Mouse (Mus musculus) hindlimb bud, embryonic 11.5 days (tissue): ENCODE results near the gene Ablim1.
"Not testable (repeated sequence)": the region's sequence is repeated elsewhere in the genome, so short reads cannot be mapped to it uniquely, and the experiment has no call there.

Source experiments
- DNase-seq: peaks from one replicate; pipeline ENCODE4 v3.0.0-alpha.2; 2012; ENCODE audit warnings: low read depth, low spot score; ENCODE audit errors: extremely low spot score

The Ablim1 gene

GRCm38 (mm10) chr19:57161010-57161660 lies 153.6 kb downstream of the Ablim1 start:
- no peak for DNase-seq

GRCm38 (mm10) chr19:57157731-57158343 lies 156.9 kb downstream of the Ablim1 start:
- no peak for DNase-seq

DNA sequence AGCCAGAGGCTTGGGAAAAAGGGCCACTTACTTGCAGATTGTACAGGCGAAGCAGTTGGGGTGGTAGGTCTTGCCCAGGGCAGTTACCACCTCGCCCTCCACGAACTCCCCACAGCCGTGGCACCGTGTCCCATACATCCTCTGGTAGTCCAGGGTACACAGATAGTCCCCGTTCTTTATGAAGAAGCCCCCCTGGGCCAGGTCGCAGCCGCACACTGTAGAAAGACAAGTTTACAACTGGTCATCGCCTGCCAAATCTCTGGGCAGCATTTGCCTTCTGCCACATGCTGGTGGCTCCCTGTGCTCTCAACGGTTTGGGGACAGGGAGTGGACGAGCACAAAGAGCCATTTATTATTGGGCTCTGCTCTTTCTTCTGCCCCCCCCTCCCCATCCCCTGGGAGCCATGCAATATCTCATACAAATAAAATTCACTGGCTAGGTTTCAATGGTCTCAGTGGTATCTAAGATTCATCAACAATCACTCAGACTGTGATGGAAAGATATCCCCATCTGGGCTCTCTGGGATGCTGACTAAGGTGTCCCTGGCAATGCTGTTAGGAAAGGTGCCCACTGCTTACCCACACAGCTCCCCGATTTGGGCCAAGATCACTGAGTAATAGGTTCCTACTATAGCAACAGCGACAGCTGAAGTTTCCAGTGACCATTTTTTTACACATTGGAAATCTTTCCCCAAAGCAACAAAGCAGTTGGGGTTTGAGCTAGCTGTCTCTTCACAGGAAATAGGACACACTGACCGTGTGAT lies 159.4 kb downstream of the Ablim1 start:
- DNase-seq: no peak

DNA sequence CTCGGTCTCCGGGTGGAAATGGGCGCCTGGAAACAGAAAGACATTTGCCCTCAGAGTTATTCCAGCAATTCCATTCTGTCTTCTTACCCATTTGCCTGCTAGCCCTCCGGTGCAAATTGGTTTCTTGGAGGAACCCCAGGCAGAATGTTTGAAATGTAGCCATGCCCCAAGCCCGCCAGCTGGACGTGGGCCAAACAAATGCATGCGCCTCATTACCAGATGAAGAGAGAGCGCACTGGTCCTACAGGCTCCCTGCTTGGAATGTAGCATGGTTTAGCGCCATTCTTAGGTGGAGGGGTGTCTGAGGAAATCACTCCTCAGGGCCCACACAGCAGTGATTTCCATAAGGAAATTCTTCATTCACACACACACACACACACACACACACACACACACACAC lies 162.4 kb downstream of the Ablim1 start:
- no peak for DNase-seq

DNA sequence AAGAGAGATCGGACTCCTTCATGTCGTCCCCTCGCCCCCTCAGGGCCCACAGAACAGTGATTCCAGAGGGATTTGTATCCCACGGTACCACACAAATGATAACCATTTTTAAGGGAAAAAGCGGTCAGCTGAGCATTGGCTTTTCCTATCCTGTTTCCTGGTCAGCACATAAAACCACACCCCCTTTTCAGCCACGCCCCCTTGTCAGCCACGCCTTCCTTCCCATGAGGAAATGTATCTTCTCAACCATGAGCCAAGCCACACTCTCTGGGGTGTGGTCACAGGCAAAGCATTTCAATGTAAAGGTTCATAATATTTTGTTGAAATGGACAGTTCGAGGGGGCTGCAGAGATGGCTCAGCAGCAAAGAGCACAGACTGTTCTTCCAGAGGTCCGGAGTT lies 163.2 kb downstream of the Ablim1 start:
- no peak for DNase-seq

DNA sequence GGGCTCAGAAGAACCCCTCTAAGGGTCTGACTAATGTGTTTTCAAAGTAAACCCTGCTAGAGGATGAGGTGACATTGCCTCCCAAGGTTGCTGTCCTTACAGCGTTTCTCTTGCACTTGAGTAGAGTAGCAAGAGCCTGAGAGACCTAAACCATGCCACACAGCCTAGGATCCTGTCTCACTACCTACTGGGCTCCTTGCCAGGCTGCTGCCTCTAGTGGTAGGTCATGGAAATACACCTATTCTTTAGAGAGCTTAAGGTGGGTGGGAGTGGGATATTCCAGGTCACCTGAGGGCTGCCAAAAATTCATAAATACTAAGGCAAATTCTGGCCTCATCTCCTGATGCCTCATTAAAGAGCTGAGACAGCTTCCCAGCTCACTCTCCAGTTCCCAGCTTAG lies 164.4 kb downstream of the Ablim1 start:
- DNase-seq: no peak

DNA sequence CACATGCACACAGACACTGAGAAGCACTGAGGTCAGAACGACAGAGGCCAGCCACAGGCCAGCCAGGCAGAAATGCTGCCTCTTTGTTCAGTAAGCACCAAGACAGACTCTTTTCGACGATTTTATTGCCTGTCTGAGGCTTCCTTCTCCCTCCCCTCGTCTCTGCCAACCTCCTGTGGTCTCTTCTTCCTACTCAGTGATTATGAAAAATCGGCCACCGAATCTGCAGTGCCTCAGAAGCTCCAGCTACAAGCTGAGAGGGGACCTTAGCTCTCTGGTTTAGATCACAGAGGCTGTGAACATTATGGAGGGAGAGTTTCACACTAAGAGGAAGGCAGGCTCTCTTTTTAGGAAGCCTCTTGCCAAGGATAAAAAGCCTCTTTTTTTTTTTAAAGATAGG lies 167.0 kb downstream of the Ablim1 start:
- DNase-seq: no peak

- no peak for DNase-seq
Measured at GRCm38 (mm10) chr19:57146936-57147335, 167.8 kb downstream of the Ablim1 start.

DNA sequence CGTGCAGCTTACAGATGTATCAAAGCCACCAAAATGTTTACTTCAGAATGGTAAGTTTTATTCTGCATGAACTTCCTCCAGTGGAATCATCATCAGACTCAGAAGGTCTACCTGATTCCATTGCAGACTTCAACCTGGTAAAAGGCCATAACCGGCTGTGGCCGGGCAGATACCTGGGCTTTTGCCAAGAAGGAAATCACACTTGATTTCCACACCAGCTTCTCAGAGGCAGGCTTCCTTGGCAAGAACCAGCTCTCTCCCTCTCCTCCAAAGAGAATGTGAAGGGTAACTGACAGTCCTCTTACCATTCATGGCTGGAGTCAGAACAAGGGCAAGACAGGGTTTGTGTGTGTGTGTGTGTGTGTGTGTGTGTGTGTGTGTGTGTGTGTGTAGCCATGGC lies 171.1 kb downstream of the Ablim1 start:
- no peak for DNase-seq

DNA sequence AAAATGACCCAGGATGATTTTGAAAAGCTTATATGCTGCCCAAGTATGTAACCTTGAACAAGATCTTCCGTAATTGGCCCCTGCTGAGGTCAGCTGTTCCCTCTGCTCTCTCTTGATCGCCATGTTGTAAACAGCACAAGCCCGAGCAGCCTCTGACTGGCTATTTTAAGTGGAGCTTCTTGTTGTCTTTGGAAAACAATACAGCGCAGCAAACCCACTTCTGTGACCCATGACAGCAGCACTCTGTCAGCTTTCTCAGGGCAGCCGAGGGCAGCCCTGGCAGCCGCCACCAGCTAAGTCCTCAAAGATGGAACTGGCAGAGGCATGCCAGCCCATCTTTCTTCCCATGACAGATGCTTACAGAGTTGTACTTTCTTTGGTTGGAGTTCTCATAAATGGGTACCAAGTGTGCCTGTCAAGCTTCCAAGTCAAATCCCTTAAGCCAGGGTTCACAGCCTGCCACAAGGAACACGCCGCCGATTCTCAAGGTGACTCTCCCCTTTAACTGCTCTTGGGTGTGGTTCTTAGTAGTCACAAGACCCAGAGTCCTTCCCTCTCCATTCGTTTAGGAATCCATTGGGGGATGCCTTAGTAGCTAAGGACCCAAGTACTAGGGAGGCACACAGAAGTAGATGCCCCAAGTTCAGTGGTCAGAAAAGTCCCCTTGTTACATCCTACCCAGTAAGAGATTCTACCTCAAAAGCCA lies 172.8 kb downstream of the Ablim1 start:
- DNase-seq: no peak

- DNase-seq: no peak
Measured at GRCm38 (mm10) chr19:57140874-57141273, 173.8 kb downstream of the Ablim1 start.

DNA sequence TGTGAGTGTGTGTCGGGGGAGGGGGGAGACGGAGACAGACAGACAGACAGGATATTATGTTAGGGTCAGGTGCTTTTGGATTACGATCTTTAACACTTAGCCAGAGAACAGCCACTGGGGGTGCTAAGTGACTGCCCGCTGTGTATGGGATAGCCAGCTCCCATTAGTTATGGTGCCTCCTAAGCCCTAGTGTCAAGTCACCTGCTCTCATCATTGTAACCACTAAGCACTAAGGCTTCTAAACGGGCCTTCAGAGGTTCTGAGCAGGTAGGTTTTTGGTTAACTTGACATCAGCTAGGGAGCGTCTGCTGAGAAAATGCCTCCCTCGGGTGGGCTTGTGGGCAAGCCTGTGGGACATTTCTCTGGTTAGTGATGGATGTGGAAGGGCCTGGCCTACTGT lies 174.6 kb downstream of the Ablim1 start:
- no peak for DNase-seq

- DNase-seq: no peak
Measured at GRCm38 (mm10) chr19:57138909-57139617, 175.7 kb downstream of the Ablim1 start.

DNA sequence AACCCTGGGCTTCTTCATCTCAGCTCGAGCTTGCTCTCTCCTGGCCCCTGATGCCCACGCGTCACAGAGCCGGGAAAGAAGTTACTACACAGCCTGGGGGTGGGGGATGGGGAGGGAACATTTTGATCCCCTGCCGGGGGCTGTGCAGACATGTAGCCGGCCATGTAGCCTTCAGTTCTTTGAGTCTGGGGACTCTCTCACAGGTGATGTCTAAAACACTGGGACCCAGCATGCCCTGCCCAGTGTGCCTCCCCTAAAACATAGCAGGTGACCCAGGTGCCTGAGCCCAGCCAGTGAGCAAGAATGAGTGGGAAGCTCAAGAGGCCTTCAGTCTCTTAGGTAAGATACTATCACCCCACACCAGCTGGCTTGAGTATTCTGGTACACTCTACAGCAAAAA lies 176.2 kb downstream of the Ablim1 start:
- no peak for DNase-seq

DNA sequence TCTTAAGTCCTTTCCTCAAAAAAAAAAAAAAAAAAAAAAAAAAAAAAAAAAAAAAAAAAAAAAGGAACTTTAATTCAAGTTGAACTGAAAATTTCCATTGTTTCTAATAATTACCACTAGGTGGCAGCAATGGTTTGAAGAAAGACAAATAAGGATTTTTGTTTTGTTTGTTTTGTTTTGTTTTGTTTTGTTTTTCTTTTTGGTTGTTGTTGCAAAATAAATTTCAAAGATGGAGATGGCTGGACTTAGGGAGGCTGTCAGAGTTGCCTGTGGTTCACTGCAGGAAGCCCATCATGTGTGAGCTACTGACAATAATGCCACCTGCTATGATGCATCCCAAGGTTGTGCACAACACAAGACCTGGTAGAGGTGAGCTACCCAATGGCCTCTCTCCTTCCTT lies 176.7 kb downstream of the Ablim1 start:
- no peak for DNase-seq

DNA sequence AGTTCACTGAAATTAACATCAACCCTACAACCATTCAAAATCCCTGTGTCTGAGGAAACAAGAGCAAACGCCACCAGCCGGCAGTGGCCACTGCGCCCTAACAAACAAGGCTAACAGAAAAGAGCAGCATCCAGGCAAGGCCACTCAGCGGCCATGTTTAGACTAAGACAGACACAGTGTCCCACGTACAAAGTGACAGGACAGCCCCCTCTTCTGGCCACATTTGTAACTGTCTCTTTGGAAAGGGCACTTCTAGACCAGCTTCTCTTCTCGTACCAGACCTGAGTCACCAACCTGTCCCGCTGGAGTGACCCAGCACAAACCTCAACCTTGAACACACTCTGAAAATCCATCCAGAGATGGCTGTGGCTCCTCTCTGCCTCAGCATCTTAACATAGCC lies 178.5 kb downstream of the Ablim1 start:
- no peak for DNase-seq

DNA sequence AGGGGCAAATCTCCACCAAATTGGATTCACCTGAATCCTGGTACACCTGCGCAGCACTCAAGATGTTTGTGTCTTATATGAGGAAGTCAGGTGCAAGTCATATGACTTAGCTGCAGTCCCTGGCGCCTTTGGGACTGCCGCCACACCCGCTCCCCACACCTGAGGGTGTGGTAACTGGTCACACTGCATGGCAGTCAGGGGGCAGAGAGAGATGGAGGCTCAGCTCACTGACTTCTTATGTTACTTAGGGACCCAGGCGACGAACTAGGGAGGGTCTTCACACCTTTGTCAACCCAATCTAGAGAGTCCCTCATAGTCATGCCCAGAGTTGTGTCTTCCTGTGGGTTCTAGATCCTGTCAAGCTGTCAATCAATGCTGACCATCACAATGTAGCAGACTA lies 179.1 kb downstream of the Ablim1 start:
- not testable (repeated sequence) for DNase-seq

GRCm38 (mm10) chr19:57134654-57135348 lies 179.9 kb downstream of the Ablim1 start:
- DNase-seq: no peak

DNA sequence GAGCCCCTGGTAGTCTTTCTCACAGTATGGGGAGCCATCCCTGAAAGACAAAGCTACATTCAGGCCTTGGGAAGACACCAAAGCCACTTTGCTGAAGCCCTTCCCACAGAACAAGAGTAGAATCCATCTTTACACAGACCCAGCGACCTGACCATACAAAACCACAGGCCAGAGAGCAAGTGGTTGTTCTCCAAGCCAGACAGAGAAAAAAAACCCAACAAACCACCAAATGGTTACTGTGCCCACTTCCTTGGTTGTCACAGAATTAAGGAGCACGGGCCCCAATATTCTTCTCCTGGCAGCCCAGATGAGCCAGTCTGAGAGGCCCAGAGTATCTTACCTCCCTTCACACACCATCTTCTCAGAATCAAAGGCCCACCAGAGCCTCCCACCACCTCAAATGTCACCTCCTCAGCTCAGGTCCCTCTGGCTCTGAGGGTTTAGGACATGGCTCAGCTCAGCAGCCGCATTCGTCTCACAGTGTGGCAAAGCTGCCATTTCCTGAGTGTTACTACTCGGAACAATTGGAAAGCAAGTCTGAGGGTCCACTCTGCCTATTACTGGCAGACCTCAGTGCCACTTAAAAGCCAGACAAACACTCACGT lies 181.7 kb downstream of the Ablim1 start:
- DNase-seq: no peak

DNA sequence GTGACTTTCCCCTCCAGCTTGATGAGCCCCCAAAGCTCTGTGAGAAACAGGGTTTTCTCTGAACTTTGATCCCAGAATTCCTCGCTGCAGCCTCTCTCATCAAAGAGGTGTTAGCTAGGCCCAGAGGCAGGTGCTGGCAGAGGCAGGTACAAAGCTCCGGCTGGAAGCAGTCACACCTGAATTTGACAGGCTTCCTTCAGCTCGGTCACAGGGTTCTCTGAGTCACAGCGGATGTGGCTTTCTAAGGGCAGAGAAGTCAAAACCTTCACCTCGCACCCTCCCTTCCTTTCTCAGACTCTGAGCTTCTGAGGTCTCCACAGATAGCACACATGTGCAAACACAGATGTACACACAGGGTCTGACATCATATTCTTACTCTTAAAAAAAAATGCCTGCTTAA lies 182.4 kb downstream of the Ablim1 start:
- no peak for DNase-seq
